Mouse (Mus musculus): ENCODE data around the gene Tcf20. TPM values are rescaled to one million over a fixed set of nuclear protein-coding genes. Genes with fewer than 3 reads are reported as not detected.

The Tcf20 gene
- total RNA-seq, 2 experiments from 2014 or later, result 40.7 to 75.9 TPM

- ATAC-seq (ENCODE audit: poor library complexity, severe bottlenecking), result no peak
These were observed 7.6 kb upstream of the Tcf20 start for GRCm38 (mm10) chr15:82995239-82995638.

- ATAC-seq (ENCODE audit: poor library complexity, severe bottlenecking), result peak; percentile 13; the same call in 1 of the 2 replicates
These were observed 5.2 kb upstream of the Tcf20 start for GRCm38 (mm10) chr15:82992911-82993310.

GRCm38 (mm10) chr15:82992079-82992783 lies 4.6 kb upstream of the Tcf20 start:
- no peak for ATAC-seq (ENCODE audit: poor library complexity, severe bottlenecking)

GRCm38 (mm10) chr15:82989190-82989704 lies 1.6 kb upstream of the Tcf20 start:
- no peak for ATAC-seq (ENCODE audit: poor library complexity, severe bottlenecking)

- peak; percentile 44 for ATAC-seq (ENCODE audit: poor library complexity, severe bottlenecking)
These were observed 499 bp downstream of the Tcf20 start for GRCm38 (mm10) chr15:82987014-82987731.

GRCm38 (mm10) chr15:82984574-82984973 lies 3.1 kb downstream of the Tcf20 start:
- no peak for ATAC-seq (ENCODE audit: poor library complexity, severe bottlenecking)

GRCm38 (mm10) chr15:82984097-82984496 lies 3.6 kb downstream of the Tcf20 start:
- no peak for ATAC-seq (ENCODE audit: poor library complexity, severe bottlenecking)

GRCm38 (mm10) chr15:82983416-82984026 lies 4.2 kb downstream of the Tcf20 start:
- no peak for ATAC-seq (ENCODE audit: poor library complexity, severe bottlenecking)

GRCm38 (mm10) chr15:82982724-82983415 lies 4.8 kb downstream of the Tcf20 start:
- ATAC-seq (ENCODE audit: poor library complexity, severe bottlenecking), result no peak

GRCm38 (mm10) chr15:82981676-82982520 lies 5.8 kb downstream of the Tcf20 start:
- 0 out of 2 replicates have a peak, but pooled peaks have one; percentile 10 for ATAC-seq (ENCODE audit: poor library complexity, severe bottlenecking)

GRCm38 (mm10) chr15:82979531-82979930 lies 8.1 kb downstream of the Tcf20 start:
- ATAC-seq (ENCODE audit: poor library complexity, severe bottlenecking), result no peak

GRCm38 (mm10) chr15:82974471-82974870 lies 13.2 kb downstream of the Tcf20 start:
- ATAC-seq (ENCODE audit: poor library complexity, severe bottlenecking), result no peak

GRCm38 (mm10) chr15:82969206-82969721 lies 18.4 kb downstream of the Tcf20 start:
- peak; percentile 54 for ATAC-seq (ENCODE audit: poor library complexity, severe bottlenecking)

- no peak for ATAC-seq (ENCODE audit: poor library complexity, severe bottlenecking)
These were observed 19.2 kb downstream of the Tcf20 start for GRCm38 (mm10) chr15:82968449-82968848.

GRCm38 (mm10) chr15:82967947-82968346 lies 19.7 kb downstream of the Tcf20 start:
- no peak for ATAC-seq (ENCODE audit: poor library complexity, severe bottlenecking)

GRCm38 (mm10) chr15:82964266-82964825 lies 23.3 kb downstream of the Tcf20 start:
- ATAC-seq (ENCODE audit: poor library complexity, severe bottlenecking), result no peak

- no peak for ATAC-seq (ENCODE audit: poor library complexity, severe bottlenecking)
These were observed 24.0 kb downstream of the Tcf20 start for GRCm38 (mm10) chr15:82963556-82964156.

GRCm38 (mm10) chr15:82963090-82963489 lies 24.6 kb downstream of the Tcf20 start:
- no peak for ATAC-seq (ENCODE audit: poor library complexity, severe bottlenecking)

- ATAC-seq (ENCODE audit: poor library complexity, severe bottlenecking), result no peak
These were observed 25.1 kb downstream of the Tcf20 start for GRCm38 (mm10) chr15:82962536-82962935.

Data from megakaryocyte, adult 5-6 weeks (primary cell).